Mouse (Mus musculus) leukemia stem cell, adult 10-12 weeks (primary cell): Measurements from ENCODE around the gene Gm30083. TPM values are rescaled to one million over a fixed set of nuclear protein-coding genes. Genes with fewer than 3 reads are reported as not detected.

Experiments used
- polyA plus RNA-seq: library from polyadenylated mRNA; stranded (reverse); fragments of >175 nt; gene quantifications from 2 replicates; pipeline ENCODE4 v1.2.3, GENCODE M21; 2012; ENCODE audit warnings: low replicate concordance

The Gm30083 gene
- not detected in 2 replicates for polyA plus RNA-seq

GRCm38 (mm10) chr14:34015063-34015462 is at the start of gene Gm30083:
Gm30083 (minus strand) TSS chr14:34015182.

DNA sequence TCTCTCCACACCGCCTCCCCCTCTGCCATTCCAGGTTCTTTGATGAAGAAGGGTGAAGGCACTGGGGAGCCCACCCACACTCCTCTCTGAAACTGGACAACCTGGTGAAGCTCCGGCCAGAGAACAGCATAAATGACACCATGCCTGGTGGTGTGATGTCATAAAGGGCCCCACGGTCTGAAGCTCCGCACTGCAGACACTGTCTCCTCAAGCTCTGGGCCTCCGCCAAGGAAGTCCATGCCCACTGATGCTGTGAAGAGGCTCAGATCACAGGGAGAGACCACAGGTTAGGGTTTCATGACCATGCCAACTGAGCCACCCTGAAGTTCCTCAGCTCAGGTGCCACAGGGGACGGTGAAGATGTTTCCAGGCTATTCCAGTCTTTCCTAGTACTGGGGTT is 37.5 kb upstream of the Gm30083 start, which contains the start of gene Antxrl:
Antxrl (plus strand) TSS at position 192 of the 400 bp plus-strand sequence.

GRCm38 (mm10) chr14:34016381-34016780 is 1.4 kb upstream of the Gm30083 start, which contains the start of gene Gm5460:
Gm5460 (plus strand) TSS chr14:34016758.

GRCm38 (mm10) chr14:33978604-33979059 is 36.4 kb downstream of the Gm30083 start, which contains the start of gene Zfp488:
Zfp488 (minus strand) TSS chr14:33978764.

DNA sequence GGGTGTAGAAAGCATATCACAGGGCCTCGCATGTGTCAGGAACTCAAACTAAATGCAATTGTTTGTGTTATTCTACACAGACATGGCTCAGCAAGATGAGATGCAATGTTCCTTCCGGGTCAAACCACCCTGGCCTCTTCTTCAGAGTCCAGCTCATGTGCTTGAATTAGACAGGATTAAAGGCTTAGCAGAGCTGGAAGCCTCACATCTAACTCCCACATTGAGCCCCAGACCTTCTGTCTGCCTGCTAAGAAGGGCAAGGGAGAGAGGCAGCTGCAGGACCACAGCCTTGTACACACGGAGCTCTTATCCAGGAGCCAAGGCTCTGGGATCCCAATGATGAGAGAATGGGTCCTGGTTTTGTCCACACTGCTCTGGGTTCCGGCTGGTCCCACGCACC is 61.2 kb downstream of the Gm30083 start, which contains the start of gene Rbp3:
Rbp3 (plus strand) TSS at position 243 of the 400 bp plus-strand sequence.

DNA sequence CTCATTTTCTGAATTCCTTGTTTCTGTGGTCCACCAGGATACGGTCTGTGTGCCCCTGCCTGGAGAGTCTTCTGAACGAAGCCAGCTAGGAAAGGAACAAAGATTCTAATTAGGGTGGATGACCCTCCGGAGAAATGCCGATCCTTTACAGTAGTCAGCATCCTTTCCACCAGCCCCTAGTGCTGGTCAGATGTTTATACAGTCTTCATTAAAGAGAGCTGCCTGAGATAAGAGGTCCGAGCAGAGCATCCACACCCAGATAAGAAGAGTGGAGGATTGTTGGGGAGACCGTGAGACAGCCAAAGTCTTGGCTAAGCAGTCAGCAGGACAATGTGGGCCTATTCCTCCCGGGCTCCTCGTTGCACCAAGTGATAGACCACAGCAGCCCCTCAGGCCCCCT is 74.2 kb downstream of the Gm30083 start, which contains the start of gene Gdf2:
Gdf2 (plus strand) TSS at position 301 of the 400 bp plus-strand sequence.

Other genes starting within 250 kb of the Gm30083 start
- 0.05 TPM in 1 of 2 replicates, not detected in the other for gene Gdf10, start 91.6 kb downstream of the Gm30083 start, polyA plus RNA-seq
- not detected in 2 replicates for gene Gdf2, start 74.1 kb downstream of the Gm30083 start, polyA plus RNA-seq
- gene Rbp3, start 61.2 kb downstream of the Gm30083 start, polyA plus RNA-seq, result not detected in 2 replicates
- gene Zfp488, start 36.4 kb downstream of the Gm30083 start, polyA plus RNA-seq, result not detected in 2 replicates
- gene Gm5460, start 1.6 kb upstream of the Gm30083 start, polyA plus RNA-seq, result not detected in 2 replicates
- not detected in 2 replicates for gene Antxrl, start 37.5 kb upstream of the Gm30083 start, polyA plus RNA-seq
- gene Anxa8, start 70.8 kb upstream of the Gm30083 start, polyA plus RNA-seq, result not detected in 2 replicates
- gene A630023A22Rik, start 87.6 kb upstream of the Gm30083 start, polyA plus RNA-seq, result not detected in 2 replicates
- not detected in 2 replicates for gene Npy4r, start 137.3 kb upstream of the Gm30083 start, polyA plus RNA-seq
- not detected in 2 replicates for gene Gprin2, start 186.5 kb upstream of the Gm30083 start, polyA plus RNA-seq
- gene Syt15, start 204.4 kb upstream of the Gm30083 start, polyA plus RNA-seq, result 0.14 and 0.55 TPM in 2 replicates